Mouse (Mus musculus) testis, adult 2 months (tissue): ENCODE measurements at regions not wholly inside any gene's neighbourhood (a gene's known extent, or its start where the extent isn't known, plus 50 kb on each side); places are given as distances from the start of the nearest gene placed in this dataset.

Source experiments
- CTCF ChIP-seq: fragments of 200-500 bp; IDR thresholded peaks from 2 replicates; pipeline ENCODE4 v1.5.1; 2012; ENCODE audit warnings: low read depth, mild to moderate bottlenecking, inconsistent platforms, low read length, moderate library complexity; ENCODE audit not compliant: control insufficient read depth, insufficient read depth, insufficient replicate concordance
- POLR2A ChIP-seq: fragments of 200-500 bp; IDR thresholded peaks from 2 replicates; pipeline ENCODE4 v1.6.1; 2012; ENCODE audit warnings: low read depth, mild to moderate bottlenecking, inconsistent platforms, low read length, moderate library complexity; ENCODE audit not compliant: control insufficient read depth

DNA sequence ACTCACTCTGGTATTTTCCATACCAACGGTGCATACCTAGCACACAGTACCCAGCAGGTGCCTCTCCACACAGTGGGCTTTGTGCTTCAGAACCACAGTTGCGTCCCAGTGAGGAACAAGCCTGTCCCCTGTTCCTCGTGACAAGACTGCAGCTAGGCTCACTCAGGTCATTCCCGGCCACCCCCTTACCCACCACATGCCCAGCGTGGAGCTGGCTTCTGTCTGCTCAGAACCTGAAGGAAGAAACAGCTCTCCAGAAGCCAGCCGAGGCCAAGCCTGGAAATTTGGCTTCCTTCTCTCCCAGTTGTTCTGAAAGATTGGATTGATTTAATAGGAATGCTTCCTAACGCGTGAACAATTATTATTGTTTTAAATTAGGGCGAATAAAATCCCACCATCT lies 118.1 kb upstream of the Zmiz1 start:
- TF ChIP-seq CTCF, result no peak
- TF ChIP-seq POLR2A, result no peak
